Mouse (Mus musculus) embryonic facial prominence, embryonic 12.5 days (tissue): ENCODE results near the gene Pbsn. TPM values are rescaled to one million over a fixed set of nuclear protein-coding genes. Genes with fewer than 3 reads are reported as not detected.

Experiments used
- ATAC-seq: fragments of 200-750 bp; cut with Nextera tagmentation; 2 replicates; pipeline ENCODE4 v1.8.0; 2017; ENCODE audit not compliant: insufficient number of reproducible peaks, insufficient read depth, low FRiP score, low TSS enrichment
- H3K27ac ChIP-seq: fragments of 300-500 bp; sonication (generic); 2 replicates; pipeline ENCODE4 v1.5.1; 2016; ENCODE audit warnings: mild to moderate bottlenecking
- H3K27me3 ChIP-seq: fragments of 300-500 bp; sonication (generic); 2 replicates; pipeline ENCODE4 v1.6.1; 2016; ENCODE audit warnings: mild to moderate bottlenecking, moderate library complexity
- H3K36me3 ChIP-seq: fragments of 300-500 bp; sonication (generic); 2 replicates; pipeline ENCODE4 v1.6.1; 2016; ENCODE audit warnings: mild to moderate bottlenecking
- H3K4me1 ChIP-seq: fragments of 300-500 bp; sonication (generic); 2 replicates; pipeline ENCODE4 v1.6.1; 2016
- H3K4me2 ChIP-seq: fragments of 300-500 bp; sonication (generic); replicated peaks from 2 replicates; pipeline ENCODE4 v1.6.1; 2016; ENCODE audit warnings: mild to moderate bottlenecking, moderate library complexity
- H3K4me3 ChIP-seq: fragments of 300-500 bp; sonication (generic); 2 replicates; pipeline ENCODE4 v1.5.1; 2016; ENCODE audit warnings: mild to moderate bottlenecking
- H3K9ac ChIP-seq: fragments of 300-500 bp; sonication (generic); 2 replicates; pipeline ENCODE4 v1.6.1; 2016; ENCODE audit warnings: mild to moderate bottlenecking, moderate library complexity
- H3K9me3 ChIP-seq: fragments of 300-500 bp; sonication (generic); 2 replicates; pipeline ENCODE4 v1.6.1; 2016; ENCODE audit warnings: mild to moderate bottlenecking, moderate library complexity
- WGBS: fragments of 180-500 bp; shearing (Covaris S2); methylation state at CpG from one replicate; pipeline ENCODE4 v1.1.7; 2016; 5-methylcytosine and 5-hydroxymethylcytosine counted together
- polyA plus RNA-seq: library from polyadenylated mRNA; unstranded; fragments of >200 nt; fragmentation: Nextera tagmentation; extraction: Ambion mirVana; gene quantifications from 2 replicates; pipeline ENCODE4 v1.2.1, GENCODE M21; 2016

The Pbsn gene
- polyA plus RNA-seq, 1 experiment from 2014 or later, result not detected

GRCm38 (mm10) chrX:77795858-77796174, 57.6 kb downstream of the Pbsn start:
- Histone ChIP-seq H3K4me3 (peak overlapping the region; percentile 61), H3K36me3 (no peaks in the 10 kb centered on the region), H3K4me2 (peak overlapping the region; percentile 59), H3K9ac (peak overlapping the region; percentile 63), H3K4me1 (no peaks in the 10 kb centered on the region), H3K9me3 (no peaks in the 10 kb centered on the region), H3K27me3 (no peaks in the 10 kb centered on the region), H3K27ac (peak overlapping the region; percentile 54; the same call in 1 of the 2 replicates)
- WGBS, result 8% methylated on average over 25 of the region's 30 CpGs
- peak; percentile 92 for ATAC-seq

GRCm38 (mm10) chrX:77794962-77795857, 58.2 kb downstream of the Pbsn start:
- peak overlapping the region; percentile 63 for H3K9ac ChIP-seq
- ATAC-seq, result peak; percentile 47

GRCm38 (mm10) chrX:77788675-77789074, 64.7 kb downstream of the Pbsn start:
- Histone ChIP-seq H3K9me3 (no peaks in the 10 kb centered on the region), H3K9ac (no peak overlapping the region), H3K4me2 (no peak overlapping the region), H3K4me3 (no peak overlapping the region), H3K4me1 (no peaks in the 10 kb centered on the region), H3K36me3 (peaks cover 3% of the 10 kb centered on the region; the same call in 1 of the 2 replicates), H3K27me3 (no peaks in the 10 kb centered on the region), H3K27ac (no peak overlapping the region)
- no peak for ATAC-seq
- 82% methylated on average over 3 of the region's 3 CpGs for WGBS

More at GRCm38 (mm10) chrX:77794962-77795857, 58.2 kb downstream of the Pbsn start:
- Histone ChIP-seq H3K27me3 (no peaks in the 10 kb centered on the region), H3K27ac (no peak overlapping the region), H3K4me2 (peak overlapping the region; percentile 54), H3K4me1 (no peaks in the 10 kb centered on the region), H3K4me3 (peak overlapping the region; percentile 61), H3K9me3 (no peaks in the 10 kb centered on the region), H3K36me3 (no peaks in the 10 kb centered on the region)
- WGBS, result 22% methylated on average over 61 of the region's 61 CpGs

Other genes starting within 250 kb of the Pbsn start
- gene Prkx, start 57.3 kb downstream of the Pbsn start, polyA plus RNA-seq, result 17.8 and 19.5 TPM in 2 replicates
- gene Gm14744, start 11.1 kb upstream of the Pbsn start, polyA plus RNA-seq, result not detected in 2 replicates
- gene 5430402E10Rik, start 71.4 kb upstream of the Pbsn start, polyA plus RNA-seq, result not detected in 2 replicates
- not detected in 2 replicates for gene Obp1a, start 237.8 kb upstream of the Pbsn start, polyA plus RNA-seq